8 mouse cellular contexts compared by ENCODE assay signal in the genomic region with DNA sequence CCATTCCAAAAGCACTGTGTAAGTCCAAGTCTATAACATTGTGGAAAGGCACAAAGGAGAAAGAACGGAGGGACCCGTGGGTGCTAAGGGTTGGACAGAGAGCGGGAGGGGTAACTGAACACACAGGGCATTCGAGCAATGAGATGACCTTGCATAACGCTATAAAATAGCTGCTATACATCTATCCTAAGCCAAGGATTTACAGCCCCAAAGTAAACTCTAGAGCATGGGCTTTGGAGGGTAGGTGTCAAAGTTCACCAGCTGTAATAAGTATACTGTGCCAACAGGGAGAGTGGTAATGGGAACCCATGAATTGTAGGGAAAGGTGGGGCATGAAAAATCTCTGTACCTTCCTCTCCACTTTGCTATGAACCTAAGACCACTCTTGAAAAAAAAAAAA. TPM values are rescaled to one million over a fixed set of nuclear protein-coding genes. Genes with fewer than 3 reads are reported as not detected.
DNase-seq lines count a peak whose midpoint lies in the region; ATAC-seq lines count a peak whose summit lies in the region.

A gene (minus strand): TSS at position 12 of the 400 bp plus-strand sequence.

- ATAC-seq in forebrain, embryonic 16.5 days = no peak
- no peak for ATAC-seq in hindbrain, embryonic 13.5 days (ENCODE audit: low FRiP score)
- ATAC-seq in liver, embryonic 15.5 days (ENCODE audit: insufficient read depth) = no peak

- no peak within 1 kb of the TSS for H3K9ac ChIP-seq in forebrain, embryonic 16.5 days (replicated peaks; ENCODE audit: low read depth, low read length)
- no peak within 1 kb of the TSS for H3K9ac ChIP-seq in hindbrain, embryonic 13.5 days
- H3K9ac ChIP-seq in liver, embryonic 15.5 days = no peak within 1 kb of the TSS

- peaks cover 4% of the 10 kb centered on the region; the same call in 1 of the 2 replicates for H3K4me1 ChIP-seq in forebrain, embryonic 16.5 days (replicated peaks; ENCODE audit: control insufficient read depth, insufficient read depth, low read length)
- peaks cover 3% of the 10 kb centered on the region; the same call in 1 of the 2 replicates for H3K4me1 ChIP-seq in hindbrain, embryonic 13.5 days (replicated peaks)
- H3K4me1 ChIP-seq in liver, embryonic 15.5 days (replicated peaks) = peaks cover 5% of the 10 kb centered on the region

- H3K27ac ChIP-seq in forebrain, embryonic 16.5 days (ENCODE audit: low read length) = no peak within 1 kb of the TSS
- no peak within 1 kb of the TSS for H3K27ac ChIP-seq in hindbrain, embryonic 13.5 days
- H3K27ac ChIP-seq in liver, embryonic 15.5 days (replicated peaks) = no peak within 1 kb of the TSS

- no peaks in the 10 kb centered on the region for H3K36me3 ChIP-seq in forebrain, embryonic 16.5 days (ENCODE audit: control insufficient read depth, insufficient read depth)
- H3K36me3 ChIP-seq in hindbrain, embryonic 13.5 days = no peaks in the 10 kb centered on the region
- no peaks in the 10 kb centered on the region for H3K36me3 ChIP-seq in liver, embryonic 15.5 days (replicated peaks)

- no peaks in the 10 kb centered on the region for H3K27me3 ChIP-seq in forebrain, embryonic 16.5 days (replicated peaks; ENCODE audit: control insufficient read depth, insufficient read depth, low read length)
- H3K27me3 ChIP-seq in hindbrain, embryonic 13.5 days = no peaks in the 10 kb centered on the region
- H3K27me3 ChIP-seq in liver, embryonic 15.5 days = 0 out of 2 replicates have a peak, but pooled peaks cover 7% of the 10 kb centered on the region

- no peak for DNase-seq in urinary bladder, adult 2 months (ENCODE audit: low spot score)
- DNase-seq in urinary bladder, postnatal 25 days (ENCODE audit: low spot score) = no peak
- DNase-seq in retina, postnatal 1 day = no peak
- DNase-seq in spleen, postnatal 4 days (ENCODE audit: low spot score in 2 of 2) = no peak
- DNase-seq in c-Kit-positive CD71-positive TER-119-positive erythroid progenitor cells, embryonic 14.5 days (ENCODE audit: low spot score) = no peak

- no peak within 1 kb of the TSS for H3K4me3 ChIP-seq in forebrain, embryonic 16.5 days (replicated peaks; ENCODE audit: low read length)
- H3K4me3 ChIP-seq in hindbrain, embryonic 13.5 days = no peak within 1 kb of the TSS
- H3K4me3 ChIP-seq in liver, embryonic 15.5 days (replicated peaks) = no peak within 1 kb of the TSS

- no peaks in the 10 kb centered on the region for H3K9me3 ChIP-seq in forebrain, embryonic 16.5 days (ENCODE audit: control insufficient read depth, low read length)
- no peaks in the 10 kb centered on the region for H3K9me3 ChIP-seq in hindbrain, embryonic 13.5 days
- H3K9me3 ChIP-seq in liver, embryonic 15.5 days (replicated peaks) = no peaks in the 10 kb centered on the region

- H3K4me2 ChIP-seq in forebrain, embryonic 16.5 days (ENCODE audit: low read length) = no peak within 1 kb of the TSS
- no peak within 1 kb of the TSS for H3K4me2 ChIP-seq in hindbrain, embryonic 13.5 days
- H3K4me2 ChIP-seq in liver, embryonic 15.5 days = no peak within 1 kb of the TSS

- 88% methylated on average over 5 of the region's 5 CpGs for WGBS in forebrain, embryonic 16.5 days
- WGBS in hindbrain, embryonic 13.5 days = 89% methylated on average over 5 of the region's 5 CpGs
- 68% methylated on average over 5 of the region's 5 CpGs for WGBS in liver, embryonic 15.5 days (ENCODE audit: insufficient replicate concordance)

RNA-seq across cellular contexts. Expression of the gene that starts here (rescaled TPM):
- 36.2 and 37.9 TPM in 2 replicates for polyA plus RNA-seq in urinary bladder, adult 2 months (2012; rRNA removed)
- 98.5 and 105 TPM in 2 replicates for polyA plus RNA-seq in forebrain, embryonic 16.5 days (2015; fragmentation: Nextera tagmentation; extraction: Ambion mirVana)
- polyA plus RNA-seq in hindbrain, embryonic 13.5 days (2015; fragmentation: Nextera tagmentation; extraction: Ambion mirVana) = 91.7 and 93.5 TPM in 2 replicates
- 30.9 and 41.7 TPM in 2 replicates for polyA plus RNA-seq in liver, embryonic 15.5 days (2015; fragmentation: Nextera tagmentation; extraction: Ambion mirVana)
